Mouse (Mus musculus): ENCODE data around the gene Ldah. TPM values are rescaled to one million over a fixed set of nuclear protein-coding genes. Genes with fewer than 3 reads are reported as not detected.

Gene Ldah
- polyA plus RNA-seq, 1 experiment from 2014 or later: 55.4 TPM

DNA sequence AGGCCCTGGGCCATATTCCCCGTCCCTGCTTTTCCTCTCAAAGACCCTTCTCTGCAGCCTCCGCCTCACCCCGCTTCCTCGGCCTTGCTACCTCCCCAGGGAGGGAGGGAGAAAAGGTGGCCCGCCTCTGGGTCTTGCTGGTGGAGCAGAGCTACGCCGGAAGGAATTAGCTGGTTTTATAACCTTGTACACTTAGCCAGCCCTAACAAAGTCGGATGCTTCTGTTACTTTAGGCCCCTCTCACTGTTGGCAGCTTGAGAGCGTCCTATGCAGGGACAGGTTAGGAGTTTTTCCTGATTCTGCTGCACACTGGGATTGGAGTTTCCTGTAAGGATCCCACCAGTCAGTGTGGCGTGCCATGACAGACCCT, 92.2 kb downstream of the Ldah start:
- H3K9ac ChIP-seq: no peak overlapping the region
- no peaks in the 10 kb centered on the region for H3K36me3 ChIP-seq
- 31% methylated on average over 10 of the region's 10 CpGs for WGBS
- H3K27ac ChIP-seq (replicated peaks): no peak overlapping the region
- peak overlapping the region; percentile 23; the same call in 1 of the 2 replicates for H3K4me2 ChIP-seq (replicated peaks)
- peak overlapping the region; percentile 42 for H3K4me3 ChIP-seq (replicated peaks)
- no peak for ATAC-seq (ENCODE audit: insufficient number of reproducible peaks, low FRiP score, low TSS enrichment, low read depth)
- H3K9me3 ChIP-seq (replicated peaks): no peaks in the 10 kb centered on the region
- peaks cover 48% of the 10 kb centered on the region for H3K4me1 ChIP-seq
- H3K27me3 ChIP-seq: peaks cover 93% of the 10 kb centered on the region

GRCm38 (mm10) chr12:8300521-8300920, 92.6 kb downstream of the Ldah start:
- no peak overlapping the region for H3K9ac ChIP-seq
- H3K36me3 ChIP-seq: no peaks in the 10 kb centered on the region
- H3K27me3 ChIP-seq: peaks cover 93% of the 10 kb centered on the region
- peaks cover 44% of the 10 kb centered on the region for H3K4me1 ChIP-seq
- H3K4me3 ChIP-seq (replicated peaks): peak overlapping the region; percentile 42
- no peak overlapping the region for H3K4me2 ChIP-seq (replicated peaks)
- WGBS: 57% methylated on average over 5 of the region's 5 CpGs
- H3K9me3 ChIP-seq (replicated peaks): no peaks in the 10 kb centered on the region
- ATAC-seq (ENCODE audit: insufficient number of reproducible peaks, low FRiP score, low TSS enrichment, low read depth): no peak
- no peak overlapping the region for H3K27ac ChIP-seq (replicated peaks)

DNA sequence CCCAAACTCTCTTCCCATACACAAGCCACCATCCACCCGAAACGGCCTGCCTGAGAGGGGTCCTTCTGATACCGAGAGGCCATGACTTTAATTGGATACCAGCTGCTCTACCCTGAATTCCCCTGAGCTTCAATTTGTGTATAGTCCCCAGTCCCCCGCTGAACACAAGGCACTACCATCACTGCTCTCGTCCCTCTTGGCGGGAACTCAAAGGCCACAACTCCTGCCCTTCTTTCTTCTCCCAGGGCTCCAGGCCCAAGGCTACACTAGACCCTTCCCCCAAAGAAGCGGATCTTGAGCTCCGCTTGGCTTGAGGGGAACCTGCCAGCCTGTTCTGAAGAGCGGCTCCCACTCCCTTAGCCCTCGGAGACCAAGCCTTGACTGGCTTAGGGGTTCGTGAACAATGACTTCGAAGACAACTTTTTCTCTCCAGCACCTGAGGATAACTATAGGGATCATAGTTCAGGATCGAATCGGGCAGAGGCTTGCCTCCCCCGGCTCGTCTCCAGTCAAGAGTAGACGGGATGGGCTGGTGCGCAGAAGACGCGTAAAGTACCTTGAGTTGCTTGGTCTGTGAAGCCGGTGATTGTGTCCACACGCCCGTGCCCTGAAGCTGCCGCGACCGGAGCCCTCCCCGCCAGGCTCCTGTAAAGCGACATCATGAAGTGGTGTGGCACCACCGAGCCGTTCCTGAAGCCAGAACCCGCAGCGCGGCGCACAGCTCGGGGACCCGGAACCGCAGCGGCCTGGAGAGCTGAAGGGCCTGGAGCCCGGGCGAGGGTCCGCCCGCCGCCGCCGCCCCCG, 93.3 kb downstream of the Ldah start:
- H3K27ac ChIP-seq (replicated peaks): no peak overlapping the region
- H3K27me3 ChIP-seq: peaks cover 95% of the 10 kb centered on the region
- H3K4me3 ChIP-seq (replicated peaks): peak overlapping the region; percentile 52
- no peaks in the 10 kb centered on the region for H3K36me3 ChIP-seq
- H3K4me2 ChIP-seq (replicated peaks): peak overlapping the region; percentile 88
- WGBS: 5% methylated on average over 46 of the region's 46 CpGs
- H3K9ac ChIP-seq: no peak overlapping the region; the same call in 1 of the 2 replicates
- ATAC-seq (ENCODE audit: insufficient number of reproducible peaks, low FRiP score, low TSS enrichment, low read depth): no peak
- peaks cover 42% of the 10 kb centered on the region for H3K4me1 ChIP-seq
- H3K9me3 ChIP-seq (replicated peaks): no peaks in the 10 kb centered on the region

DNA sequence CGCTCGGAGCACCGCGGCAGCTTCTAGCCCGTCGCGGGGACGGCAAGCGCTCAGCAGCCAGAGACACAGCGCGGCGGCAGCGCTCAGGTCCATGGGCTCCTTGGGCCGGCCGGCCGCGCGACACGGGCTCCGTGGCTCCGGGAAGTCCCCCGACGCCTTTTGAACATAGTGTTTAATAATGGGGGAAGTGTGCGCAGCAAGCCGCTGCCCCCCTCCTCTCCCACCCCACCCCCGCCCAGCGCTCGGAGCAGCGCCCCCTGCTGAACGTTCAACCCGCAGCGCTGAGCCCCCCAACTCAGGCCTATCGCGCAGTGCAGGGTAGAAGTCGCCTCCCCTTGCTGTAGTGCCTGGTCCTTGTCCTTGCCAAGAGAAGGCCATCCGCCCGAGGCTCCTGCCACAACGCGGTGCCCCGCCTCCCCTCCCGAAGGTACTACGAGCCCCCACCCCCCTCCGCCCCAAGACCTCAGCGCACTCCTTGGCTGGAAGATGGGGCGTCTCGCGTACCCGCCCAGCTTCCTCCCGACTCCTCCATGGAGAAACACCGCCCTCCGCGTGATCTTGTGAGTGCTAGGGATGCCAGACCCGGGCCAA, 94.0 kb downstream of the Ldah start, which contains the start of gene Gdf7:
Gene Gdf7, minus strand, starts transcription at position 114 of the 591 bp plus-strand sequence.
- Histone ChIP-seq H3K4me3 (replicated peaks) (peak within 1 kb of the TSS; percentile 52), H3K27ac (replicated peaks) (no peak within 1 kb of the TSS), H3K4me1 (peaks cover 45% of the 10 kb centered on the region), H3K9me3 (replicated peaks) (no peaks in the 10 kb centered on the region), H3K36me3 (no peaks in the 10 kb centered on the region), H3K9ac (no peak within 1 kb of the TSS; the same call in 1 of the 2 replicates), H3K4me2 (replicated peaks) (peak within 1 kb of the TSS; percentile 88), H3K27me3 (peaks cover 94% of the 10 kb centered on the region)
- ATAC-seq (ENCODE audit: insufficient number of reproducible peaks, low FRiP score, low TSS enrichment, low read depth): 0 out of 2 replicates have a peak, but pooled peaks have one; percentile 17
- 1% methylated on average over 52 of the region's 53 CpGs for whole genome bisulfite sequencing

DNA sequence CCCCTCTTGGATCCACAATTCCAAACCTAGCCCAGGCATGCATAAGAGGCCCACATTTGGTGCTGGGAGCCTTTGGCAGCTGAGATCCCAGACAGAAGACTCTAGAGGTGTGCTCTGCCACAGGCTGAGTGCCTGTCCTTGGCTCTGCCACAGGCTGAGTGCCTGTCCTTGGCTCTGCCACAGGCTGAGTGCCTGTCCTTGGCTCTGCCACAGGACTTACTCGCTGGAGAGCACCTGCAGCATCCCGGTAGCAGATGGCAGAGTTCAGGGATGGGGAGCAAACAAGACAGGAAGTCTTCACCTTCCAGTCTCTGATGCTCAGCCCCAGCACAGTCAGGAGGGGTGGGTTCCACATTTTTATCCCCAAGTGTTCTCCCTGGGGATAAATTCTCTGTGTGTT, 97.4 kb downstream of the Ldah start:
- Histone ChIP-seq H3K4me3 (replicated peaks) (no peak overlapping the region), H3K27me3 (peaks cover 65% of the 10 kb centered on the region), H3K4me1 (peaks cover 18% of the 10 kb centered on the region), H3K9me3 (replicated peaks) (no peaks in the 10 kb centered on the region), H3K4me2 (replicated peaks) (no peak overlapping the region), H3K36me3 (no peaks in the 10 kb centered on the region), H3K27ac (replicated peaks) (no peak overlapping the region), H3K9ac (no peak overlapping the region)
- 38% methylated on average over 2 of the region's 2 CpGs for WGBS
- no peak for ATAC-seq (ENCODE audit: insufficient number of reproducible peaks, low FRiP score, low TSS enrichment, low read depth)

- no peak overlapping the region for H3K4me3 ChIP-seq (replicated peaks)
- H3K27ac ChIP-seq (replicated peaks): no peak overlapping the region
- H3K9ac ChIP-seq: no peak overlapping the region
- H3K4me2 ChIP-seq (replicated peaks): no peak overlapping the region
- H3K9me3 ChIP-seq (replicated peaks): no peaks in the 10 kb centered on the region
- H3K36me3 ChIP-seq: no peaks in the 10 kb centered on the region
- 5% methylated on average over 5 of the region's 5 CpGs for WGBS
- no peak for ATAC-seq (ENCODE audit: insufficient number of reproducible peaks, low FRiP score, low TSS enrichment, low read depth)
- peaks cover 63% of the 10 kb centered on the region for H3K27me3 ChIP-seq
- peaks cover 13% of the 10 kb centered on the region for H3K4me1 ChIP-seq
Measured at GRCm38 (mm10) chr12:8306432-8306831, 98.5 kb downstream of the Ldah start.

DNA sequence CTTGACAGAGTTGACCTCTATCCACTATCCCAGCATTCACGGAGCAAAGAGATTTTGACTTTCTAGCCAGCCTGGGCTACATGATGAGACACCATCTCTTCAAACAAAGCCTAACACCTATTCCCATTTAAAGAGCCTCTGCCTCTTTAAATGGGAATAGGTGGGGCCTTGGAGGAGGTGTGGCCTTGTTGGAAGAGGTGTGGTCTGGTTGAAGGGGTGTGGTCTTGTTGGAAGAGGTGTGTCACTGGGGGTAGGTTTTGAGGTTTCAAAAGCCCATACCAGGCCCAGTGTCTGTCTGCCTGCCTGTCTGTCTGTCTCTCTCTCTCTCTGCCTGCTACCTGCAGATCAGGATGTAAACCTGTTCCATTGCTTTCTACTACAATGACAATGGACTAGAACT, 99.0 kb downstream of the Ldah start:
- Histone ChIP-seq H3K27ac (replicated peaks) (no peak overlapping the region), H3K4me1 (peaks cover 9% of the 10 kb centered on the region), H3K36me3 (no peaks in the 10 kb centered on the region), H3K9ac (no peak overlapping the region), H3K4me2 (replicated peaks) (no peak overlapping the region), H3K9me3 (replicated peaks) (no peaks in the 10 kb centered on the region), H3K27me3 (peaks cover 63% of the 10 kb centered on the region), H3K4me3 (replicated peaks) (no peak overlapping the region)
- 63% methylated on average over 1 of the region's 1 CpGs for WGBS
- ATAC-seq (ENCODE audit: insufficient number of reproducible peaks, low FRiP score, low TSS enrichment, low read depth): no peak

GRCm38 (mm10) chr12:8310992-8311391, 103.1 kb downstream of the Ldah start:
- no peak for ATAC-seq (ENCODE audit: insufficient number of reproducible peaks, low FRiP score, low TSS enrichment, low read depth)
- H3K27me3 ChIP-seq: peaks cover 25% of the 10 kb centered on the region
- 41% methylated on average over 17 of the region's 17 CpGs for WGBS
- no peak overlapping the region for H3K27ac ChIP-seq (replicated peaks)
- H3K36me3 ChIP-seq: no peaks in the 10 kb centered on the region
- H3K4me1 ChIP-seq: peaks cover 13% of the 10 kb centered on the region
- no peak overlapping the region for H3K9ac ChIP-seq
- no peak overlapping the region for H3K4me2 ChIP-seq (replicated peaks)
- H3K9me3 ChIP-seq (replicated peaks): no peaks in the 10 kb centered on the region
- no peak overlapping the region for H3K4me3 ChIP-seq (replicated peaks)

DNA sequence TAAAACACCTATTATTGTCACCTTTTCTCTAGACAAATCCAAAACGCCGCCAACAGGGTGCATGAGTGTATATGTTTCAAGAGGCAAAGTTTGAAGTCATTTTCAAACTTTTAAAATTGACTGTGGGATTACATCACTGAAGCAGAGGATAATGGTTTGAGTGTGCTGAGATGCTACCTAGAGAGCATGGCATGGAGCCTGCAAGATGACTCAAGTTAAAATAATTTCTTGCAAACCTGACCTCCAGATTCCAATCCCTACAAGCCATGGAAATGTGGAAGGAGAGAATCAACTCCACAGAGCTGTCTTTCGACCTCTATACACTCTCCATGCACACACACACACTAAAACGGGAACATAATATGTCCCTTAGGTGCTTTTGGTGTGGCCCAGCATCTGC, 104.4 kb downstream of the Ldah start:
- Histone ChIP-seq H3K4me3 (replicated peaks) (no peak overlapping the region), H3K27ac (replicated peaks) (no peak overlapping the region), H3K27me3 (peaks cover 20% of the 10 kb centered on the region), H3K36me3 (0 out of 2 replicates have a peak, but pooled peaks cover under 1% of the 10 kb centered on the region), H3K9ac (no peak overlapping the region), H3K9me3 (replicated peaks) (no peaks in the 10 kb centered on the region), H3K4me2 (replicated peaks) (no peak overlapping the region), H3K4me1 (peaks cover 10% of the 10 kb centered on the region)
- no peak for ATAC-seq (ENCODE audit: insufficient number of reproducible peaks, low FRiP score, low TSS enrichment, low read depth)
- 75% methylated on average over 4 of the region's 4 CpGs for WGBS

DNA sequence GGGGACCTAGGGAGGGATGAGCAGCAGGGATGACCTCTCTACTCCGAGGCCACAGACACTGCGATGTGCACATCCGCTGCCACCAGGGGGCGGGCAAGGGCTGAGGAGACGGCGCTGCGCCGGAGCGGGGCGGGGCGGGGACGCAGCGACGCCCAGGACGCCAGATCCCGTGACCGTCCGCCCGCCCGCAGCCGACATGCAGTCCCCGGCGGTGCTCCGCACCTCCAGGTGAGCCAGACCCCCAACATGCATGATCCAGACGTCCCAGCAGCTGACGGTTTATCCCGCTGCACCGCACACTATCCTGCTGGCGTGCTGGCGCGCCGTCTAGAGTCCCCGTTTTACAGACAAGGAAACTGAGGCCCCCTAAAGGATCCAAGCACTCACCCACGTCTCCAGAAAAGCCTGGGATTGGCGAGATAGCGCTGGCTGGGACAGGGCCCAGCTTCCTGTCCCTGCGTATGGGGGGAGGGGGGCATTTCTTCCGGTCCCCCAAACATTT, 105.4 kb downstream of the Ldah start, which contains the start of gene Hs1bp3:
Gene Hs1bp3, plus strand, starts transcription at position 163 of the 502 bp plus-strand sequence.
- Histone ChIP-seq H3K4me3 (replicated peaks) (peak within 1 kb of the TSS; percentile 70), H3K4me1 (peaks cover 10% of the 10 kb centered on the region), H3K4me2 (replicated peaks) (peak within 1 kb of the TSS; percentile 91), H3K9ac (peak within 1 kb of the TSS; percentile 67), H3K9me3 (replicated peaks) (no peaks in the 10 kb centered on the region), H3K27ac (replicated peaks) (peak within 1 kb of the TSS; percentile 36; the same call in 1 of the 2 replicates), H3K36me3 (peaks cover 11% of the 10 kb centered on the region), H3K27me3 (peaks cover 20% of the 10 kb centered on the region)
- under 1% methylated on average over 33 of the region's 38 CpGs for WGBS
- peak; percentile 87 for ATAC-seq (ENCODE audit: insufficient number of reproducible peaks, low FRiP score, low TSS enrichment, low read depth)

DNA sequence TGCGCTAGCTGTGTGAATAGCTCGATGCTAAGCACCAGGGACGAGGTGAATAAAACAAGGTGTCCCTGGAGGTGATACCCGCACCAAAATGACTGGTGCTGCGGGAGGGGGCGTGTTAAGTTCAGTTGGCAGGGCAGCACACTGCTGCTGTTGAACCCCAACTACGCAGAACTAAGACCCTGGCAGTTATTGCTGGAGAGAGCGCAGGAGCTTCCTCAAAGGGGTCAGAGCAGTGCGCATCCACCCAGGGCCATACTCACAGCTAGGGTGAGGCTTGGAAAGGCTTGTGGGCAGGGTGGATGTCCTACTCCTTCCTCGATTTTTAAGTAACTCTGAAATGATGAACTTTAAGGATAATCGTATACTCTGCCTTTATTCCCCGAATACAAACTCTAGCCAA, 105.9 kb downstream of the Ldah start:
- H3K9ac ChIP-seq: peak overlapping the region; percentile 67
- H3K36me3 ChIP-seq: peaks cover 14% of the 10 kb centered on the region
- peak overlapping the region; percentile 36; the same call in 1 of the 2 replicates for H3K27ac ChIP-seq (replicated peaks)
- H3K4me2 ChIP-seq (replicated peaks): peak overlapping the region; percentile 91
- peak overlapping the region; percentile 70 for H3K4me3 ChIP-seq (replicated peaks)
- no peaks in the 10 kb centered on the region for H3K9me3 ChIP-seq (replicated peaks)
- H3K27me3 ChIP-seq: peaks cover 20% of the 10 kb centered on the region
- ATAC-seq (ENCODE audit: insufficient number of reproducible peaks, low FRiP score, low TSS enrichment, low read depth): no peak
- WGBS: 20% methylated on average over 12 of the region's 12 CpGs
- H3K4me1 ChIP-seq: peaks cover 14% of the 10 kb centered on the region
